Mouse (Mus musculus) embryonic fibroblast, embryonic 13.5 days (primary cell): ENCODE results near the gene Plk1. TPM values are rescaled to one million over a fixed set of nuclear protein-coding genes. Genes with fewer than 3 reads are reported as not detected.

Experiments
- H3K27ac ChIP-seq: 2 replicates; pipeline ENCODE4 v1.5.1; 2012; ENCODE audit warnings: low read length, control low read depth, inconsistent platforms; ENCODE audit not compliant: insufficient read depth
- H3K4me1 ChIP-seq: 2 replicates; pipeline ENCODE4 v1.6.1; 2011; ENCODE audit warnings: low read length; ENCODE audit not compliant: control insufficient read depth, insufficient read depth
- H3K4me3 ChIP-seq: 2 replicates; pipeline ENCODE4 v1.5.1; 2011; ENCODE audit warnings: mild to moderate bottlenecking, control low read depth, low read length; ENCODE audit not compliant: insufficient read depth
- CTCF ChIP-seq: IDR thresholded peaks from 2 replicates; pipeline ENCODE4 v1.5.1; 2011; ENCODE audit warnings: mild to moderate bottlenecking, control low read depth, low read length, moderate library complexity, borderline replicate concordance; ENCODE audit not compliant: insufficient read depth
- POLR2A ChIP-seq: IDR thresholded peaks from 2 replicates; pipeline ENCODE4 v1.6.1; 2011; ENCODE audit warnings: low read depth, mild to moderate bottlenecking, control low read depth, low read length, moderate library complexity
- polyA plus RNA-seq: library from polyadenylated mRNA; stranded (reverse); fragments of >200 nt; gene quantifications from 2 replicates; pipeline ENCODE4 v1.2.4, GENCODE M21; 2011; ENCODE audit warnings: low read depth; ENCODE audit not compliant: missing spikeins, insufficient read length

The Plk1 gene
- polyA plus RNA-seq, 1 experiment: 44.3 TPM

GRCm38 (mm10) chr7:122189484-122189883 lies 30.2 kb downstream of the Plk1 start:
- TF ChIP-seq POLR2A (no peak), CTCF (peak; percentile 50; the same call in 1 of the 2 replicates)
- no peak overlapping the region for H3K27ac ChIP-seq
- no peaks in the 10 kb centered on the region for H3K4me1 ChIP-seq
- H3K4me3 ChIP-seq: no peak overlapping the region

- TF ChIP-seq CTCF (no peak), POLR2A (no peak)
- H3K4me1 ChIP-seq: no peaks in the 10 kb centered on the region
- H3K27ac ChIP-seq: no peak overlapping the region
- H3K4me3 ChIP-seq: no peak overlapping the region
Measured at GRCm38 (mm10) chr7:122191097-122191496, 31.9 kb downstream of the Plk1 start.

- Histone ChIP-seq H3K4me1 (no peaks in the 10 kb centered on the region), H3K27ac (no peak overlapping the region), H3K4me3 (no peak overlapping the region)
- no peak for TF ChIP-seq POLR2A
- TF ChIP-seq CTCF: no peak
Measured at GRCm38 (mm10) chr7:122193919-122194318, 34.7 kb downstream of the Plk1 start.

GRCm38 (mm10) chr7:122196771-122197170 lies 37.5 kb downstream of the Plk1 start:
- no peak overlapping the region for H3K4me3 ChIP-seq
- no peaks in the 10 kb centered on the region for H3K4me1 ChIP-seq
- H3K27ac ChIP-seq: no peak overlapping the region
- TF ChIP-seq CTCF: no peak
- no peak for TF ChIP-seq POLR2A

- H3K27ac ChIP-seq: no peak overlapping the region
- no peak overlapping the region for H3K4me3 ChIP-seq
- H3K4me1 ChIP-seq: no peaks in the 10 kb centered on the region
- TF ChIP-seq POLR2A (no peak), CTCF (no peak)
Measured at GRCm38 (mm10) chr7:122197306-122197705, 38.1 kb downstream of the Plk1 start.

- no peak overlapping the region for H3K4me3 ChIP-seq
- TF ChIP-seq POLR2A (no peak), CTCF (no peak)
- H3K27ac ChIP-seq: no peak overlapping the region
- H3K4me1 ChIP-seq: no peaks in the 10 kb centered on the region
Measured at GRCm38 (mm10) chr7:122199296-122199695, 40.1 kb downstream of the Plk1 start.

GRCm38 (mm10) chr7:122203936-122204335 lies 44.7 kb downstream of the Plk1 start:
- Histone ChIP-seq H3K4me3 (no peak overlapping the region), H3K27ac (no peak overlapping the region)
- TF ChIP-seq CTCF: no peak
- TF ChIP-seq POLR2A: no peak

GRCm38 (mm10) chr7:122206121-122206520 lies 46.9 kb downstream of the Plk1 start:
- H3K4me1 ChIP-seq: no peaks in the 10 kb centered on the region
- TF ChIP-seq POLR2A (no peak), CTCF (no peak)
- H3K27ac ChIP-seq: no peak overlapping the region
- no peak overlapping the region for H3K4me3 ChIP-seq

More at GRCm38 (mm10) chr7:122203936-122204335, 44.7 kb downstream of the Plk1 start:
- H3K4me1 ChIP-seq: no peaks in the 10 kb centered on the region

GRCm38 (mm10) chr7:122208276-122209021 lies 49.2 kb downstream of the Plk1 start:
- Histone ChIP-seq H3K27ac (no peak overlapping the region), H3K4me3 (no peak overlapping the region), H3K4me1 (no peaks in the 10 kb centered on the region)
- no peak for TF ChIP-seq CTCF

GRCm38 (mm10) chr7:122219315-122219801 lies 60.1 kb downstream of the Plk1 start, which contains the start of gene Chp2:
TSS of gene Chp2 (plus strand) at chr7:122219496.
- TF ChIP-seq POLR2A (no peak), CTCF (no peak)
- Histone ChIP-seq H3K4me3 (no peak within 1 kb of the TSS), H3K27ac (no peak within 1 kb of the TSS), H3K4me1 (no peaks in the 10 kb centered on the region)

Other genes starting within 250 kb of the Plk1 start
- 14.0 and 16.3 TPM in 2 replicates for gene Cog7, start 177.7 kb upstream of the Plk1 start, polyA plus RNA-seq
- 48.8 and 60.1 TPM in 2 replicates for gene Gga2, start 138.2 kb upstream of the Plk1 start, polyA plus RNA-seq
- gene Ubfd1, start 92.3 kb upstream of the Plk1 start, polyA plus RNA-seq: 47.0 and 50.0 TPM in 2 replicates
- 4.0 and 4.2 TPM in 2 replicates for gene Ears2, start 92.2 kb upstream of the Plk1 start, polyA plus RNA-seq
- gene Ndufab1, start 57.6 kb upstream of the Plk1 start, polyA plus RNA-seq: 137 and 149 TPM in 2 replicates
- 4.0 and 4.8 TPM in 2 replicates for gene Palb2, start 26.5 kb upstream of the Plk1 start, polyA plus RNA-seq
- gene Dctn5, start 26.4 kb upstream of the Plk1 start, polyA plus RNA-seq: 80.2 and 83.0 TPM in 2 replicates
- gene Ern2, start 26.8 kb downstream of the Plk1 start, polyA plus RNA-seq: not detected in 2 replicates
- not detected in 2 replicates for gene Chp2, start 60.1 kb downstream of the Plk1 start, polyA plus RNA-seq
- gene Prkcb, start 129.3 kb downstream of the Plk1 start, polyA plus RNA-seq: 1.0 TPM in 1 of 2 replicates, not detected in the other